Mouse (Mus musculus): ENCODE results near the gene Rexo4. TPM values are rescaled to one million over a fixed set of nuclear protein-coding genes. Genes with fewer than 3 reads are reported as not detected.

Rexo4 gene
- total RNA-seq, 2 experiments from 2014 or later, result 19.1 to 20.4 TPM

- DNase-seq, result no peak
Measured at GRCm38 (mm10) chr2:26943253-26943652, 20.9 kb downstream of the Rexo4 start.

GRCm38 (mm10) chr2:26941539-26941938, 22.6 kb downstream of the Rexo4 start:
- DNase-seq, result no peak

- DNase-seq, result no peak
Measured at GRCm38 (mm10) chr2:26936425-26936824, 27.8 kb downstream of the Rexo4 start.

GRCm38 (mm10) chr2:26935286-26935685, 28.9 kb downstream of the Rexo4 start:
- no peak for DNase-seq

GRCm38 (mm10) chr2:26933304-26934055, 30.7 kb downstream of the Rexo4 start, which contains the start of the genes Surf4 and Stkld1:
Gene Surf4, minus strand, starts transcription at chr2:26933928.
Gene Stkld1, plus strand, starts transcription at chr2:26934047.
- peak; percentile 93 for DNase-seq

GRCm38 (mm10) chr2:26932473-26933303, 31.5 kb downstream of the Rexo4 start:
- DNase-seq, result peak; percentile 57

- peak; percentile 77 for DNase-seq
Measured at GRCm38 (mm10) chr2:26930390-26930789, 33.8 kb downstream of the Rexo4 start.

- DNase-seq, result no peak
Measured at GRCm38 (mm10) chr2:26927745-26928476, 36.3 kb downstream of the Rexo4 start.

- DNase-seq, result peak; percentile 42
Measured at GRCm38 (mm10) chr2:26921784-26922183, 42.4 kb downstream of the Rexo4 start.

- DNase-seq, result no peak
Measured at GRCm38 (mm10) chr2:26920190-26920855, 43.9 kb downstream of the Rexo4 start.

GRCm38 (mm10) chr2:26919684-26920083, 44.5 kb downstream of the Rexo4 start:
- no peak for DNase-seq

- DNase-seq, result no peak
Measured at GRCm38 (mm10) chr2:26916738-26917137, 47.4 kb downstream of the Rexo4 start.

GRCm38 (mm10) chr2:26915927-26916728, 48.1 kb downstream of the Rexo4 start, which contains the start of the genes Surf2 and Surf1:
Gene Surf2, plus strand, starts transcription at chr2:26916367.
Gene Surf1, minus strand, starts transcription at chr2:26916530.
- peak; percentile 77 for DNase-seq

- DNase-seq, result no peak
Measured at GRCm38 (mm10) chr2:26914148-26914941, 49.8 kb downstream of the Rexo4 start.

- no peak for DNase-seq
Measured at GRCm38 (mm10) chr2:26913416-26914147, 50.6 kb downstream of the Rexo4 start.

GRCm38 (mm10) chr2:26912253-26912770, 51.9 kb downstream of the Rexo4 start:
- DNase-seq, result no peak

GRCm38 (mm10) chr2:26910994-26911765, 53.0 kb downstream of the Rexo4 start:
- peak; percentile 74 for DNase-seq
